Mouse (Mus musculus) ES-E14 (cell line): ENCODE measurements around the gene Tex22. TPM values are rescaled to one million over a fixed set of nuclear protein-coding genes. Genes with fewer than 3 reads are reported as not detected.

ENCODE experiments used
- DNase-seq: peaks from one replicate; pipeline ENCODE4 v3.0.0-alpha.2; 2013; ENCODE audit warnings: low read depth, low spot score
- H3K27ac ChIP-seq: 2 replicates; pipeline ENCODE4 v1.5.1; 2012; ENCODE audit warnings: low read depth, mild to moderate bottlenecking, low read length, moderate library complexity, mixed read lengths; ENCODE audit not compliant: poor library complexity, insufficient read depth, severe bottlenecking
- H3K36me3 ChIP-seq: 2 replicates; pipeline ENCODE4 v1.6.1; 2012; ENCODE audit warnings: mild to moderate bottlenecking, low read length, moderate library complexity, mixed read lengths; ENCODE audit not compliant: control insufficient read depth, poor library complexity, insufficient read depth, severe bottlenecking
- H3K4me1 ChIP-seq, 2 experiments: fragments of 150-350 bp in 1 of 2; sonication (generic) in 1 of 2; 2 replicates each; pipeline ENCODE4 v1.6.1; 2012; ENCODE audit warnings: low read length in 2 of 2, mild to moderate bottlenecking in 1 of 2, mixed read lengths in 1 of 2; ENCODE audit not compliant: control insufficient read depth in 2 of 2, insufficient read depth in 2 of 2, poor library complexity in 1 of 2
- H3K4me3 ChIP-seq, 2 experiments: fragments of 150-350 bp in 1 of 2; sonication (generic) in 1 of 2; 2 replicates each; pipeline ENCODE4 v1.5.1; 2012; ENCODE audit warnings: low read length in 2 of 2, low read depth in 1 of 2, mild to moderate bottlenecking in 1 of 2, mixed read lengths in 1 of 2; ENCODE audit not compliant: insufficient read depth in 1 of 2, poor library complexity in 1 of 2, severe bottlenecking in 1 of 2
- H3K9ac ChIP-seq: 2 replicates; pipeline ENCODE4 v1.6.1; 2012; ENCODE audit warnings: low read depth, mild to moderate bottlenecking, low read length, mixed read lengths; ENCODE audit not compliant: poor library complexity, insufficient read depth, severe bottlenecking
- H3K9me3 ChIP-seq: fragments of 150-350 bp; sonication (generic); 2 replicates; pipeline ENCODE4 v1.6.1; 2012; ENCODE audit warnings: low read depth, mild to moderate bottlenecking, low read length; ENCODE audit not compliant: control insufficient read depth, insufficient read depth
- CHD2 ChIP-seq: IDR thresholded peaks from 2 replicates; pipeline ENCODE4 v1.6.1; 2014; ENCODE audit warnings: mild to moderate bottlenecking, low read depth, low read length, inconsistent platforms
- HCFC1 ChIP-seq: IDR thresholded peaks from 2 replicates; pipeline ENCODE4 v1.6.1; 2012; ENCODE audit warnings: low read length, inconsistent platforms, borderline replicate concordance; ENCODE audit not compliant: insufficient read depth
- MAFK ChIP-seq: IDR thresholded peaks from 2 replicates; pipeline ENCODE4 v1.6.1; 2014; ENCODE audit warnings: mild to moderate bottlenecking, low read depth, low read length, inconsistent platforms; ENCODE audit not compliant: insufficient read depth
- ZC3H11A ChIP-seq: IDR thresholded peaks from 2 replicates; pipeline ENCODE4 v1.6.1; 2012; ENCODE audit warnings: low read depth, mild to moderate bottlenecking, inconsistent platforms, low read length, borderline replicate concordance
- ZNF384 ChIP-seq: IDR thresholded peaks from 2 replicates; pipeline ENCODE4 v1.6.1; 2012; ENCODE audit warnings: low read depth, low read length, inconsistent platforms
- in situ Hi-C, 2 experiments: fragments of 600-800 bp; cut with MboI; formaldehyde crosslinking; loops; one replicate each; pipeline ENCODE4 v1.15.1; 2025; ENCODE audit warnings: low sequenced_read_pairs in 2 of 2, inconsistent platforms in 1 of 2; ENCODE audit not compliant: unreplicated experiment in 2 of 2
- total RNA-seq: library from RNA; depleted of rRNA; stranded (reverse); fragments of 300-350 nt; gene quantifications from 2 replicates; pipeline ENCODE4 v1.2.3, GENCODE M21; 2012

Gene Tex22
- total RNA-seq, 1 experiment, result 0.22 TPM

GRCm38 (mm10) chr12:113042543-113042942 lies 31.8 kb upstream of the Tex22 start:
- Histone ChIP-seq H3K9ac (no peak overlapping the region), H3K9me3 (no peaks in the 10 kb centered on the region), H3K4me1 (no peaks in the 10 kb centered on the region), H3K36me3 (peaks cover 4% of the 10 kb centered on the region), H3K4me3 (no peak overlapping the region), H3K27ac (no peak overlapping the region)
- no peak for DNase-seq
- no peak for TF ChIP-seq CHD2
- no peak for TF ChIP-seq ZNF384
- no peak for TF ChIP-seq MAFK
- no peak for TF ChIP-seq HCFC1
- no peak for TF ChIP-seq ZC3H11A
- in situ Hi-C loops, result no loop called here

GRCm38 (mm10) chr12:113044916-113045677 lies 29.2 kb upstream of the Tex22 start:
- peaks cover 10% of the 10 kb centered on the region for H3K36me3 ChIP-seq
- H3K9ac ChIP-seq, result no peak overlapping the region
- no peak for DNase-seq
- in situ Hi-C loops, result no loop called here
- no peak for TF ChIP-seq ZC3H11A
- TF ChIP-seq ZNF384, result no peak
- no peak overlapping the region for H3K27ac ChIP-seq
- H3K9me3 ChIP-seq, result no peaks in the 10 kb centered on the region
- no peak overlapping the region for H3K4me3 ChIP-seq
- no peaks in the 10 kb centered on the region for H3K4me1 ChIP-seq

DNA sequence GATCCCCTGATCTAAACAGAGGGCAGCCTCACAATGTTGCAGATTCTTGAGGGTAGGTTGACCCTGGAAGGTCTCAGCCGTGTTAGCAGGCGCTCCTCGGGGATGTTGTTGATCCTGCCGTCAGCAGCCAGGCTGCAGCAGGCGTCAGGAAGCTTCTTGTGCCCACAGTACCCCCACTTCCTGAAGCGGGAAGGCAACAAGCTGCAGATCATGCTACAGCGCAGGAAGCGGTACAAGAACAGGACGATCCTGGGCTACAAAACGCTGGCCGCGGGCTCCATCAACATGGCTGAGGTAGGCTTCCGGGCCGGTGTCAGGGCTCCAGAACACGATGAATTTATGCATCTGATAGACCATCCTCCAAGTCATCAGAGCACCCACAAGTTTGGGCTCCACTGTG lies 27.4 kb upstream of the Tex22 start:
- Histone ChIP-seq H3K4me3 (no peak overlapping the region), H3K9me3 (no peaks in the 10 kb centered on the region), H3K4me1 (no peaks in the 10 kb centered on the region; a peak in 1 of 4 replicates), H3K36me3 (peaks cover 16% of the 10 kb centered on the region), H3K27ac (no peak overlapping the region), H3K9ac (no peak overlapping the region)
- TF ChIP-seq MAFK (no peak), ZNF384 (no peak), ZC3H11A (no peak), CHD2 (no peak), HCFC1 (no peak)
- DNase-seq, result no peak
- in situ Hi-C loops, result no loop called here

DNA sequence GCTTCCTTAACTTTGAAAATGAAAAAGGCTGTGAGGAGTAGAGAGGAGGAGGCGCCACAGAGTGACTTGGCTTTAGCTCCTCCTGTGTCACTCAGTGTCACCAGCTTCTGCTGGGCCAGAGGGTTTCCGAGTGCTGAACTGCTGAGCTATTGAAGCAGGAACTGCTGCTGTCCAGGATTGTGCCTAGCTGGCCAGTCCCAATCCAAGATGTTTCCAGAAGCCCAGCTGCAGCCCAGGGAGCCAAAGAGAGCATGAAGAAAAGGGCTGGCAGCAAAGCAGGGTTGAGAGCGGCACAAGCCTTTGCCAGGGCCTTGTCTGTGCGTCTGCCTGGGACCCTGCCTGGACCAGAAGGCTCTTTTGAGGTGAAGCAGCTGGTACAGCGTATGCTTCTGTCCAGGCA lies 26.2 kb upstream of the Tex22 start:
- Histone ChIP-seq H3K27ac (no peak overlapping the region), H3K4me3 (no peak overlapping the region), H3K4me1 (no peaks in the 10 kb centered on the region; a peak in 1 of 4 replicates), H3K9me3 (no peaks in the 10 kb centered on the region), H3K36me3 (peaks cover 20% of the 10 kb centered on the region), H3K9ac (no peak overlapping the region)
- in situ Hi-C loops, result no loop called here
- no peak for DNase-seq
- no peak for TF ChIP-seq CHD2
- TF ChIP-seq ZC3H11A, result no peak
- TF ChIP-seq MAFK, result no peak
- TF ChIP-seq HCFC1, result no peak
- no peak for TF ChIP-seq ZNF384

- Histone ChIP-seq H3K4me1 (no peaks in the 10 kb centered on the region; a peak in 1 of 4 replicates), H3K27ac (no peak overlapping the region), H3K9ac (no peak overlapping the region), H3K9me3 (no peaks in the 10 kb centered on the region), H3K36me3 (peaks cover 20% of the 10 kb centered on the region), H3K4me3 (no peak overlapping the region)
- in situ Hi-C loops, result no loop called here
- TF ChIP-seq ZC3H11A, result no peak
- no peak for TF ChIP-seq HCFC1
- no peak for TF ChIP-seq ZNF384
- TF ChIP-seq CHD2, result no peak
- TF ChIP-seq MAFK, result no peak
- no peak for DNase-seq
Observed at GRCm38 (mm10) chr12:113049836-113050235, 24.5 kb upstream of the Tex22 start.
